Mouse (Mus musculus) stomach, postnatal 0 days (tissue): ENCODE measurements around the gene Clmp. TPM values are rescaled to one million over a fixed set of nuclear protein-coding genes. Genes with fewer than 3 reads are reported as not detected.

ENCODE experiments used
- ATAC-seq: fragments of 200-750 bp; cut with Nextera tagmentation; 2 replicates; pipeline ENCODE4 v1.8.0; 2017; ENCODE audit not compliant: low FRiP score, low TSS enrichment
- DNase-seq: peaks from one replicate; pipeline ENCODE4 v3.0.0-alpha.2; 2016; ENCODE audit warnings: low spot score
- H3K27ac ChIP-seq: fragments of 300-500 bp; sonication (generic); replicated peaks from 2 replicates; pipeline ENCODE4 v1.5.1; 2014; ENCODE audit warnings: mild to moderate bottlenecking, control low read depth
- H3K27me3 ChIP-seq: fragments of 300-500 bp; sonication (generic); 2 replicates; pipeline ENCODE4 v1.6.1; 2014; ENCODE audit warnings: low read length; ENCODE audit not compliant: control insufficient read depth, insufficient read depth
- H3K36me3 ChIP-seq: fragments of 300-500 bp; sonication (generic); 2 replicates; pipeline ENCODE4 v1.6.1; 2014; ENCODE audit warnings: low read length, mixed read lengths; ENCODE audit not compliant: control insufficient read depth, insufficient read depth
- H3K4me1 ChIP-seq: fragments of 300-500 bp; sonication (generic); replicated peaks from 2 replicates; pipeline ENCODE4 v1.6.1; 2014; ENCODE audit warnings: antibody characterized with exemption; ENCODE audit not compliant: control insufficient read depth, insufficient read depth
- H3K4me2 ChIP-seq: fragments of 300-500 bp; sonication (generic); replicated peaks from 2 replicates; pipeline ENCODE4 v1.6.1; 2014; ENCODE audit warnings: low read depth, mild to moderate bottlenecking, control low read depth, moderate library complexity
- H3K4me3 ChIP-seq: fragments of 300-500 bp; sonication (generic); 2 replicates; pipeline ENCODE4 v1.5.1; 2014; ENCODE audit warnings: low read depth, low read length, control low read depth
- H3K9ac ChIP-seq: fragments of 300-500 bp; sonication (generic); 2 replicates; pipeline ENCODE4 v1.6.1; 2014; ENCODE audit warnings: mild to moderate bottlenecking, low read length, control low read depth, mixed read lengths
- H3K9me3 ChIP-seq: fragments of 300-500 bp; sonication (generic); 2 replicates; pipeline ENCODE4 v1.6.1; 2016; ENCODE audit warnings: low read length; ENCODE audit not compliant: control insufficient read depth
- CTCF ChIP-seq: IDR thresholded peaks from 2 replicates; pipeline ENCODE4 v1.5.1; 2016; ENCODE audit warnings: antibody characterized with exemption, low read depth, mild to moderate bottlenecking, moderate library complexity
- EP300 ChIP-seq: optimal IDR thresholded peaks from 2 replicates; pipeline ENCODE3; 2016; ENCODE audit warnings: antibody characterized with exemption
- WGBS: fragments of 180-500 bp; shearing (Covaris S2); extraction: QIAGEN DNeasy Blood & Tissue Kit; methylation state at CpG from one replicate; pipeline ENCODE4 v1.1.7; 2014; 5-methylcytosine and 5-hydroxymethylcytosine counted together
- polyA plus RNA-seq: library from polyadenylated mRNA; unstranded; fragments of >200 nt; fragmentation: Nextera tagmentation; extraction: Ambion mirVana; gene quantifications from 2 replicates; pipeline ENCODE4 v1.2.1, GENCODE M21; 2015

Clmp gene
- polyA plus RNA-seq, 1 experiment from 2014 or later, result 17.7 TPM

DNA sequence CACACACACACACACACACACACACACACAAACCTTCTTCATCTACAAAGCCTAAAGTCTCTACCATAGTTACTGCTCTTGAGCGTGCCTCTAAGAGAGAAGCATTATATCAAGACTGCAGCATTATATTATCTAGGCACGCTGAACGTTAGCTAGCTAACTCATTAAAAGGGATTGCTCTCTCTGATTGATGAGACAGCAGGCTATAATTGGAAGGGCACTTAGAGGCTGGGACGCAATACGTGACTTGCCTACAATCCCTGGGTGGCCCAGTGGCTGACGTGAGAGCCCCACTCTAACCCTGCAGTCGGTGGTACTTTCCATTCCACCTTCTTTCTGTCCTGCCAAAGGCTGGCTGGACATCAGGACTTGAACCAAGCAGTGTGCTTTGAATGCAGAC, 35.1 kb downstream of the Clmp start:
- WGBS, result 51% methylated on average over 7 of the region's 7 CpGs
- H3K4me1 ChIP-seq, result peaks cover 4% of the 10 kb centered on the region; the same call in 1 of the 2 replicates
- H3K27ac ChIP-seq, result no peak overlapping the region
- H3K9ac ChIP-seq, result no peak overlapping the region
- no peak overlapping the region for H3K4me2 ChIP-seq
- no peak for DNase-seq
- H3K9me3 ChIP-seq, result no peaks in the 10 kb centered on the region
- no peaks in the 10 kb centered on the region for H3K27me3 ChIP-seq
- TF ChIP-seq EP300, result no peak
- TF ChIP-seq CTCF, result no peak
- H3K4me3 ChIP-seq, result no peak overlapping the region
- ATAC-seq, result no peak
- H3K36me3 ChIP-seq, result no peaks in the 10 kb centered on the region

DNA sequence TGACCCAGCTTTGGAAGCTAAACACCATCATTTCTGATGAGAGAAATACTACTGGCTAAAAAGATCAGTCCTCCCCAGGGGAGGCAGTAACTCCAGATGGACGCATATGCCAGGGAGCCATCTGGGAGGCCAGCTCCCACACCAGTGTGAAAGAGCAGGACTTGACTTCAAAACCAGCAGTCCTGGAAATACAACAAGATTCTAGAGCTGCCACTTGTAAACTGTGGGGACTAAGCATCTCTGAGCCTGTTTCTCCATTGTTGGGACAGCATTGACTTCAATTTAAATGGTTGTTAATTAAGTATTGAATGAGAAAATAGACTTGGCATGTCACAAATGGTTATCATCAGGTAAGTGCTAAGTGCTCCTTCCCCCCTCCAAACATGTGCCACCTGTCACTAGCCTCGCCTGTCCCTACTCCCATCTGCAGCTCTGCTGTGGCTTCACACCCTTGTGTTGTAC, 37.6 kb downstream of the Clmp start:
- Histone ChIP-seq H3K27ac (no peak overlapping the region), H3K36me3 (no peaks in the 10 kb centered on the region), H3K4me1 (no peaks in the 10 kb centered on the region), H3K4me3 (no peak overlapping the region), H3K9ac (no peak overlapping the region), H3K27me3 (no peaks in the 10 kb centered on the region), H3K4me2 (no peak overlapping the region), H3K9me3 (no peaks in the 10 kb centered on the region)
- TF ChIP-seq EP300, result no peak
- no peak for TF ChIP-seq CTCF
- ATAC-seq, result no peak
- DNase-seq, result no peak
- 69% methylated on average over 2 of the region's 2 CpGs for WGBS

DNA sequence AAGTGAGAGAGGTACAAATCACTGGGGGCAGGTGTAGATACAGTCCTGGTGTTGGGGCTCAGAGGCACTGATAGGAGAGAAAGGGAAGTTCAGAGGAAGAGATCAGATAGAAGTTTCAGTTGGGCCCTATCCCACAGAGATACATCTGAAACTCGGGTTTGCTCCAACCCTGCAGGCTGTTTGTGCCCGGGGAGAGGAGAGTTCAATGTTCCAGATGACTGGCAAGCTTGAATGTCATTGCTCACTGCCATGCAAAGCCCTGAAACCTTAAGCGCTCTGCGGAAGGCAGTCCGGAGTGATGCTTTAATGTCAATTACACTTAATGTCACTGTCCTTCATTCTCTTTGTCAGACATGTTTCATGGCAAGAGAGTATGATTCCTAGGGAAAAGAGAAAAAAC, 39.2 kb downstream of the Clmp start:
- WGBS, result 73% methylated on average over 5 of the region's 5 CpGs
- TF ChIP-seq CTCF, result no peak
- TF ChIP-seq EP300, result no peak
- DNase-seq, result no peak
- no peaks in the 10 kb centered on the region for H3K9me3 ChIP-seq
- no peaks in the 10 kb centered on the region for H3K27me3 ChIP-seq
- H3K4me1 ChIP-seq, result no peaks in the 10 kb centered on the region
- no peak overlapping the region for H3K4me2 ChIP-seq
- H3K9ac ChIP-seq, result no peak overlapping the region
- no peak overlapping the region for H3K4me3 ChIP-seq
- ATAC-seq, result no peak
- no peaks in the 10 kb centered on the region for H3K36me3 ChIP-seq
- H3K27ac ChIP-seq, result no peak overlapping the region

DNA sequence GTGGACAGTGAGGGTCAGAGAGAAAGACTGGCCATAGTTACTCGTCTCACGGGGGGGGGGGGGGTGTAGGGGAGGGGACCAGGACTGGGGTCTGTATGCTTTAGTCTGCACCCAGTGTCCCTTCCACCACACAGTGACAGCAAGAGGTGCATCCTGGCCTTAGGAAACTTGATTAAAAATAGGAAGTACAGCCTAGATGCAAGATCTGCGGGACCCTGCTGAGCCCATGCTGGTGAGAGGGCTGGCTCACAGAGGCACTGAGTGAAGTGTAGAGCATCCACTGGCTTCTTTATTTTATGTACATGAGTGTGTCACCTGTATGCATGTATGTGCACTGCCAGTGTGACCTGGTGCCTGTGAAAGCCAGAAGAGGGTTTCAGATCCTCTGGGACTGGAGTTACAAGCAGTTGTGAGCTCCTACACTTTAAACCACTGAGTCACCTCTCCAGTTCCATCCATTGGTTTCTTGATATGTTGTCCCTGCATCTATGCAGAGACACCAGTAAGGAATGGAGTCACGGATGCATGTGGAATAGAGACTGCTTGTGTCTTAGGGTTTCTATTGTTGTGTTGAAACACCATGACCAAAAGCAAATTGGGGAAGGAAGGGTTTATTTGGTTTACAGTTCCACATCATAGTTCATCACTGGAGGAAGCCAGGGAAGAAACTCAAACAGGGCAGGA, 41.5 kb downstream of the Clmp start:
- no peaks in the 10 kb centered on the region for H3K27me3 ChIP-seq
- TF ChIP-seq EP300 (no peak), CTCF (no peak)
- no peaks in the 10 kb centered on the region; the same call in 1 of the 2 replicates for H3K4me1 ChIP-seq
- H3K9me3 ChIP-seq, result no peaks in the 10 kb centered on the region
- no peaks in the 10 kb centered on the region for H3K36me3 ChIP-seq
- H3K4me2 ChIP-seq, result no peak overlapping the region
- no peak for ATAC-seq
- H3K4me3 ChIP-seq, result no peak overlapping the region
- H3K27ac ChIP-seq, result no peak overlapping the region
- 87% methylated on average over 4 of the region's 4 CpGs for WGBS
- H3K9ac ChIP-seq, result no peak overlapping the region
- no peak for DNase-seq

DNA sequence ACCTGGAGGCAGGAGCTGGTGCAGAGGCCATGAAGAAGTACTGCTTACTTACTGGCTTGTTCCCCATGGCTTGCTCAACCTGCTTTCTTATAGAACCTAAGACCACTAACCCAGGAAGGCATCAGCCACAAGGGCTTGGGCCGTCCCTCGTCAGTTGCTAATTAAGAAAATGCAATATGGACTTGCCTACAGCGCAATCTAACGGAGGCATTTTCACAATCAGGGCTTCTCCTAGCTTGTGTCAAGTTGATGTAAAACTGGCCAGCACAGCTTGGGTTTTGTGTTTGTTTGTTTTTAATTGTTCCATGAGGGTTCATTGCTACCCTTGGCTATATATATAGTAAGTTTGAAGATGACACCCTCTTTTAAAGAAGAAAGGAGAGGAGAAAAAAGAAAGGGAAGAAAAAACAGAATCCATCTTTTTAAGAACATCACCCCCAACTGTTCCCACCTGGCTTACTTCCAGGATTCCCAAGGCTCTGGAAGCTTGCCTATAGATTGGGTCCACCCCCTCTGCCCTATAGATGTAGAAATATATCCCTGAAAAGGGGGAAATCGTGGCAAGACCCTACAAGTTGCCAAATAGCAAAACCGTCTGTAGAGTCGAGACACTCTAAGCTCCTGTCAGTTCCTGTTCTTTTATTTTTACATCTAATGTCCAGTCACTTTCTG, 42.2 kb downstream of the Clmp start:
- DNase-seq, result no peak
- 69% methylated on average over 7 of the region's 7 CpGs for WGBS

DNA sequence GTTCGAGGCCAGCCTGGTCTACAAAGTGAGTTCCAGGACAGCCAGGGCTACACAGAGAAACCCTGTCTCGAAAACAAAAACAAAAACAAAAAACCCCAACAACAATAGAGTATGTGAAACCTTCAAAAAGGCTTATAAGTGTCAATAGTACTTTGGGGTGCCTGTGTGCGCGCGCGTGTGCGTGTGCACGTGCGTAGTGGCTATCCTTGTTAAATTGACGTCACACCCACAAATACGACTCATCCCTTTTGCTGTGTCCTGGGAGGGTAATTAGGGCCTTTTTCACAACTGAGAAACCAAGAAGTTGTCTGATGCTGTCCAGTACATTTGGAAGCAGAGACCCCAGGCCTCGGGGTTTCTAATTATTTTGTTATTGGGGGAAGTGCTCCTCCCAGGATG, 44.5 kb downstream of the Clmp start:
- Histone ChIP-seq H3K27me3 (no peaks in the 10 kb centered on the region), H3K4me3 (peak overlapping the region; percentile 41; the same call in 1 of the 2 replicates), H3K4me2 (peak overlapping the region; percentile 66), H3K36me3 (no peaks in the 10 kb centered on the region), H3K9ac (peak overlapping the region; percentile 47; the same call in 1 of the 2 replicates), H3K4me1 (no peaks in the 10 kb centered on the region; the same call in 1 of the 2 replicates), H3K9me3 (no peaks in the 10 kb centered on the region), H3K27ac (peak overlapping the region; percentile 81)
- ATAC-seq (no peak; the same call in 1 of the 2 replicates), DNase-seq (no peak)
- TF ChIP-seq EP300 (no peak), CTCF (no peak)
- 68% methylated on average over 12 of the region's 12 CpGs for WGBS

More for the DNA sequence above, 42.2 kb downstream of the Clmp start:
- TF ChIP-seq CTCF, result no peak
- no peak for TF ChIP-seq EP300
- H3K4me2 ChIP-seq, result no peak overlapping the region
- no peak for ATAC-seq
- no peak overlapping the region for H3K27ac ChIP-seq
- H3K9ac ChIP-seq, result no peak overlapping the region
- H3K4me1 ChIP-seq, result no peaks in the 10 kb centered on the region; the same call in 1 of the 2 replicates
- no peaks in the 10 kb centered on the region for H3K27me3 ChIP-seq
- H3K4me3 ChIP-seq, result no peak overlapping the region
- no peaks in the 10 kb centered on the region for H3K9me3 ChIP-seq
- no peaks in the 10 kb centered on the region for H3K36me3 ChIP-seq
